Mouse (Mus musculus): Measurements from ENCODE around the gene Runx3. TPM values are rescaled to one million over a fixed set of nuclear protein-coding genes. Genes with fewer than 3 reads are reported as not detected.

Runx3 gene
- polyA plus RNA-seq, 1 experiment from 2014 or later: not detected

- no peak overlapping the region for H3K4me3 ChIP-seq (replicated peaks; ENCODE audit: low read length)
- no peak for ATAC-seq
- no peak overlapping the region for H3K9ac ChIP-seq (replicated peaks; ENCODE audit: low read depth, low read length)
- peaks cover 4% of the 10 kb centered on the region; the same call in 1 of the 2 replicates for H3K4me1 ChIP-seq (replicated peaks; ENCODE audit: control insufficient read depth, insufficient read depth, low read length)
- H3K36me3 ChIP-seq (ENCODE audit: control insufficient read depth, insufficient read depth): no peaks in the 10 kb centered on the region
- no peaks in the 10 kb centered on the region for H3K27me3 ChIP-seq (replicated peaks; ENCODE audit: control insufficient read depth, insufficient read depth, low read length)
- 88% methylated on average over 6 of the region's 6 CpGs for WGBS
- H3K9me3 ChIP-seq (ENCODE audit: control insufficient read depth, low read length): no peaks in the 10 kb centered on the region
- H3K27ac ChIP-seq (ENCODE audit: low read length): no peak overlapping the region
- no peak overlapping the region for H3K4me2 ChIP-seq (ENCODE audit: low read length)
Observed at GRCm38 (mm10) chr4:135124732-135125131, 4.3 kb downstream of the Runx3 start.

- H3K36me3 ChIP-seq (ENCODE audit: control insufficient read depth, insufficient read depth): no peaks in the 10 kb centered on the region
- H3K9me3 ChIP-seq (ENCODE audit: control insufficient read depth, low read length): no peaks in the 10 kb centered on the region
- 83% methylated on average over 3 of the region's 3 CpGs for WGBS
- H3K9ac ChIP-seq (replicated peaks; ENCODE audit: low read depth, low read length): no peak overlapping the region
- H3K4me1 ChIP-seq (replicated peaks; ENCODE audit: control insufficient read depth, insufficient read depth, low read length): peaks cover 4% of the 10 kb centered on the region; the same call in 1 of the 2 replicates
- H3K27me3 ChIP-seq (replicated peaks; ENCODE audit: control insufficient read depth, insufficient read depth, low read length): no peaks in the 10 kb centered on the region
- H3K4me3 ChIP-seq (replicated peaks; ENCODE audit: low read length): no peak overlapping the region
- no peak for ATAC-seq
- H3K27ac ChIP-seq (ENCODE audit: low read length): no peak overlapping the region
- no peak overlapping the region for H3K4me2 ChIP-seq (ENCODE audit: low read length)
Observed at GRCm38 (mm10) chr4:135125152-135125551, 4.7 kb downstream of the Runx3 start.

GRCm38 (mm10) chr4:135126385-135126784, 5.9 kb downstream of the Runx3 start:
- H3K9ac ChIP-seq (replicated peaks; ENCODE audit: low read depth, low read length): no peak overlapping the region
- peaks cover 4% of the 10 kb centered on the region; the same call in 1 of the 2 replicates for H3K4me1 ChIP-seq (replicated peaks; ENCODE audit: control insufficient read depth, insufficient read depth, low read length)
- 65% methylated on average over 5 of the region's 5 CpGs for WGBS
- H3K4me3 ChIP-seq (replicated peaks; ENCODE audit: low read length): no peak overlapping the region
- ATAC-seq: no peak
- H3K9me3 ChIP-seq (ENCODE audit: control insufficient read depth, low read length): no peaks in the 10 kb centered on the region
- no peaks in the 10 kb centered on the region for H3K36me3 ChIP-seq (ENCODE audit: control insufficient read depth, insufficient read depth)
- H3K27me3 ChIP-seq (replicated peaks; ENCODE audit: control insufficient read depth, insufficient read depth, low read length): no peaks in the 10 kb centered on the region
- no peak overlapping the region for H3K27ac ChIP-seq (ENCODE audit: low read length)
- H3K4me2 ChIP-seq (ENCODE audit: low read length): no peak overlapping the region

GRCm38 (mm10) chr4:135128841-135129520, 8.5 kb downstream of the Runx3 start:
- H3K27me3 ChIP-seq (replicated peaks; ENCODE audit: control insufficient read depth, insufficient read depth, low read length): no peaks in the 10 kb centered on the region
- peak overlapping the region; percentile 54 for H3K4me2 ChIP-seq (ENCODE audit: low read length)
- 0 out of 2 replicates have a peak overlapping the region, but pooled peaks have one; percentile 20 for H3K9ac ChIP-seq (replicated peaks; ENCODE audit: low read depth, low read length)
- WGBS: 19% methylated on average over 22 of the region's 22 CpGs
- no peaks in the 10 kb centered on the region for H3K36me3 ChIP-seq (ENCODE audit: control insufficient read depth, insufficient read depth)
- no peak overlapping the region for H3K27ac ChIP-seq (ENCODE audit: low read length)
- H3K4me3 ChIP-seq (replicated peaks; ENCODE audit: low read length): peak overlapping the region; percentile 25
- ATAC-seq: no peak
- H3K4me1 ChIP-seq (replicated peaks; ENCODE audit: control insufficient read depth, insufficient read depth, low read length): peaks cover 4% of the 10 kb centered on the region; the same call in 1 of the 2 replicates
- no peaks in the 10 kb centered on the region for H3K9me3 ChIP-seq (ENCODE audit: control insufficient read depth, low read length)

- Histone ChIP-seq H3K9me3 (ENCODE audit: control insufficient read depth, low read length) (no peaks in the 10 kb centered on the region), H3K27me3 (replicated peaks; ENCODE audit: control insufficient read depth, insufficient read depth, low read length) (no peaks in the 10 kb centered on the region), H3K4me1 (replicated peaks; ENCODE audit: control insufficient read depth, insufficient read depth, low read length) (peaks cover 4% of the 10 kb centered on the region; the same call in 1 of the 2 replicates), H3K4me2 (ENCODE audit: low read length) (no peak overlapping the region), H3K36me3 (ENCODE audit: control insufficient read depth, insufficient read depth) (no peaks in the 10 kb centered on the region), H3K4me3 (replicated peaks; ENCODE audit: low read length) (no peak overlapping the region), H3K9ac (replicated peaks; ENCODE audit: low read depth, low read length) (no peak overlapping the region), H3K27ac (ENCODE audit: low read length) (no peak overlapping the region)
- WGBS: 92% methylated on average over 6 of the region's 6 CpGs
- ATAC-seq: no peak
Observed at GRCm38 (mm10) chr4:135130156-135130555, 9.7 kb downstream of the Runx3 start.

GRCm38 (mm10) chr4:135131145-135131544, 10.7 kb downstream of the Runx3 start:
- Histone ChIP-seq H3K4me2 (ENCODE audit: low read length) (no peak overlapping the region), H3K27me3 (replicated peaks; ENCODE audit: control insufficient read depth, insufficient read depth, low read length) (no peaks in the 10 kb centered on the region), H3K9ac (replicated peaks; ENCODE audit: low read depth, low read length) (no peak overlapping the region), H3K9me3 (ENCODE audit: control insufficient read depth, low read length) (no peaks in the 10 kb centered on the region), H3K4me1 (replicated peaks; ENCODE audit: control insufficient read depth, insufficient read depth, low read length) (peaks cover 4% of the 10 kb centered on the region; the same call in 1 of the 2 replicates), H3K4me3 (replicated peaks; ENCODE audit: low read length) (no peak overlapping the region), H3K27ac (ENCODE audit: low read length) (no peak overlapping the region), H3K36me3 (ENCODE audit: control insufficient read depth, insufficient read depth) (no peaks in the 10 kb centered on the region)
- 80% methylated on average over 6 of the region's 6 CpGs for WGBS
- ATAC-seq: no peak

- 90% methylated on average over 12 of the region's 12 CpGs for WGBS
- Histone ChIP-seq H3K9me3 (ENCODE audit: control insufficient read depth, low read length) (no peaks in the 10 kb centered on the region), H3K27ac (ENCODE audit: low read length) (no peak overlapping the region), H3K4me2 (ENCODE audit: low read length) (no peak overlapping the region), H3K4me3 (replicated peaks; ENCODE audit: low read length) (no peak overlapping the region), H3K36me3 (ENCODE audit: control insufficient read depth, insufficient read depth) (no peaks in the 10 kb centered on the region), H3K4me1 (replicated peaks; ENCODE audit: control insufficient read depth, insufficient read depth, low read length) (peaks cover 4% of the 10 kb centered on the region; the same call in 1 of the 2 replicates), H3K27me3 (replicated peaks; ENCODE audit: control insufficient read depth, insufficient read depth, low read length) (peaks cover under 1% of the 10 kb centered on the region; the same call in 1 of the 2 replicates), H3K9ac (replicated peaks; ENCODE audit: low read depth, low read length) (no peak overlapping the region)
- ATAC-seq: no peak
Observed at GRCm38 (mm10) chr4:135132797-135133196, 12.3 kb downstream of the Runx3 start.

GRCm38 (mm10) chr4:135133711-135134110, 13.3 kb downstream of the Runx3 start:
- no peak overlapping the region for H3K4me2 ChIP-seq (ENCODE audit: low read length)
- H3K4me3 ChIP-seq (replicated peaks; ENCODE audit: low read length): no peak overlapping the region
- 53% methylated on average over 4 of the region's 4 CpGs for WGBS
- no peaks in the 10 kb centered on the region for H3K36me3 ChIP-seq (ENCODE audit: control insufficient read depth, insufficient read depth)
- peaks cover 4% of the 10 kb centered on the region; the same call in 1 of the 2 replicates for H3K4me1 ChIP-seq (replicated peaks; ENCODE audit: control insufficient read depth, insufficient read depth, low read length)
- no peaks in the 10 kb centered on the region for H3K9me3 ChIP-seq (ENCODE audit: control insufficient read depth, low read length)
- no peak overlapping the region for H3K27ac ChIP-seq (ENCODE audit: low read length)
- H3K9ac ChIP-seq (replicated peaks; ENCODE audit: low read depth, low read length): no peak overlapping the region
- H3K27me3 ChIP-seq (replicated peaks; ENCODE audit: control insufficient read depth, insufficient read depth, low read length): peaks cover 8% of the 10 kb centered on the region; the same call in 1 of the 2 replicates
- no peak for ATAC-seq

- Histone ChIP-seq H3K36me3 (ENCODE audit: control insufficient read depth, insufficient read depth) (no peaks in the 10 kb centered on the region), H3K4me1 (replicated peaks; ENCODE audit: control insufficient read depth, insufficient read depth, low read length) (no peaks in the 10 kb centered on the region), H3K27ac (ENCODE audit: low read length) (no peak overlapping the region), H3K4me3 (replicated peaks; ENCODE audit: low read length) (no peak overlapping the region), H3K4me2 (ENCODE audit: low read length) (no peak overlapping the region), H3K27me3 (replicated peaks; ENCODE audit: control insufficient read depth, insufficient read depth, low read length) (peaks cover 24% of the 10 kb centered on the region), H3K9ac (replicated peaks; ENCODE audit: low read depth, low read length) (no peak overlapping the region), H3K9me3 (ENCODE audit: control insufficient read depth, low read length) (no peaks in the 10 kb centered on the region)
- 65% methylated on average over 6 of the region's 6 CpGs for WGBS
- no peak for ATAC-seq
Observed at GRCm38 (mm10) chr4:135135331-135135730, 14.9 kb downstream of the Runx3 start.

Measured in forebrain, embryonic 16.5 days (tissue).